Mouse (Mus musculus) adrenal gland, adult 10 weeks (tissue): Measurements from ENCODE around the gene BC048671. TPM values are rescaled to one million over a fixed set of nuclear protein-coding genes. Genes with fewer than 3 reads are reported as not detected.

Experiments
- polyA plus RNA-seq: library from polyadenylated mRNA; stranded (reverse); fragments of 350-450 nt; fragmentation: Illumina TruSeq; extraction: RNeasy Lipid Tissue Mini Kit (QIAGEN cat#74804); gene quantifications from one replicate; pipeline ENCODE4 v1.2.3, GENCODE M21; 2014; ENCODE audit warnings: low read depth, low replicate concordance

The BC048671 gene
- not detected for polyA plus RNA-seq

GRCm38 (mm10) chr6:90300919-90301318, at the start of gene BC048671:
TSS of gene BC048671 (plus strand) at chr6:90301219.

GRCm38 (mm10) chr6:90324991-90325390, 24.0 kb downstream of the BC048671 start, which contains the start of gene Chst13:
TSS of gene Chst13 (minus strand) at chr6:90325185.

GRCm38 (mm10) chr6:90332561-90333425, 31.8 kb downstream of the BC048671 start, which contains the start of gene Uroc1:
TSS of gene Uroc1 (plus strand) at chr6:90333284.

Other genes starting within 250 kb of the BC048671 start
- not detected for gene Vmn1r49, start 222.7 kb upstream of the BC048671 start, polyA plus RNA-seq
- not detected for gene Vmn1r50, start 199.8 kb upstream of the BC048671 start, polyA plus RNA-seq
- not detected for gene Vmn1r51, start 178.6 kb upstream of the BC048671 start, polyA plus RNA-seq
- not detected for gene Vmn1r52, start 126.4 kb upstream of the BC048671 start, polyA plus RNA-seq
- gene V1ra8, start 98.4 kb upstream of the BC048671 start, polyA plus RNA-seq, result not detected
- not detected for gene Vmn1r53, start 76.8 kb upstream of the BC048671 start, polyA plus RNA-seq
- gene Vmn1r54, start 54.9 kb upstream of the BC048671 start, polyA plus RNA-seq, result not detected
- gene Chst13, start 24.0 kb downstream of the BC048671 start, polyA plus RNA-seq, result not detected
- gene Uroc1, start 32.1 kb downstream of the BC048671 start, polyA plus RNA-seq, result not detected
- 14.3 TPM for gene Zxdc, start 68.3 kb downstream of the BC048671 start, polyA plus RNA-seq
- gene Cfap100, start 127.6 kb downstream of the BC048671 start, polyA plus RNA-seq, result not detected
- gene Klf15, start 161.4 kb downstream of the BC048671 start, polyA plus RNA-seq, result 7.6 TPM
- gene Aldh1l1, start 185.2 kb downstream of the BC048671 start, polyA plus RNA-seq, result 23.0 TPM